Mouse (Mus musculus) intestine, embryonic 15.5 days (tissue): Measurements from ENCODE around the gene Sh3bp1. TPM values are rescaled to one million over a fixed set of nuclear protein-coding genes. Genes with fewer than 3 reads are reported as not detected.

ENCODE experiments used
- ATAC-seq: fragments of 200-750 bp; cut with Nextera tagmentation; 2 replicates; pipeline ENCODE4 v1.8.0; 2017; ENCODE audit warnings: moderate TSS enrichment, moderate library complexity
- H3K27ac ChIP-seq: fragments of 300-500 bp; sonication (generic); 2 replicates; pipeline ENCODE4 v1.5.1; 2015; ENCODE audit warnings: mild to moderate bottlenecking, inconsistent platforms
- H3K27me3 ChIP-seq: fragments of 300-500 bp; sonication (generic); replicated peaks from 2 replicates; pipeline ENCODE4 v1.6.1; 2015; ENCODE audit warnings: inconsistent platforms
- H3K36me3 ChIP-seq: fragments of 300-500 bp; sonication (generic); 2 replicates; pipeline ENCODE4 v1.6.1; 2015; ENCODE audit warnings: inconsistent platforms
- H3K4me1 ChIP-seq: fragments of 300-500 bp; sonication (generic); replicated peaks from 2 replicates; pipeline ENCODE4 v1.6.1; 2015; ENCODE audit warnings: inconsistent platforms
- H3K4me2 ChIP-seq: fragments of 300-500 bp; sonication (generic); replicated peaks from 2 replicates; pipeline ENCODE4 v1.6.1; 2015; ENCODE audit warnings: mild to moderate bottlenecking, inconsistent platforms
- H3K4me3 ChIP-seq: fragments of 300-500 bp; sonication (generic); replicated peaks from 2 replicates; pipeline ENCODE4 v1.5.1; 2015; ENCODE audit warnings: inconsistent platforms
- H3K9ac ChIP-seq: fragments of 300-500 bp; sonication (generic); 2 replicates; pipeline ENCODE4 v1.6.1; 2015; ENCODE audit warnings: inconsistent platforms
- H3K9me3 ChIP-seq: fragments of 300-500 bp; sonication (generic); 2 replicates; pipeline ENCODE4 v1.6.1; 2016; ENCODE audit warnings: inconsistent platforms
- WGBS: fragments of 180-500 bp; shearing (Covaris S2); methylation state at CpG from one replicate; pipeline ENCODE4 v1.1.7; 2015; 5-methylcytosine and 5-hydroxymethylcytosine counted together
- polyA plus RNA-seq: library from polyadenylated mRNA; unstranded; fragments of >200 nt; fragmentation: Nextera tagmentation; extraction: Ambion mirVana; gene quantifications from 2 replicates; pipeline ENCODE4 v1.2.1, GENCODE M21; 2015

Sh3bp1 gene
- polyA plus RNA-seq, 1 experiment from 2014 or later, result 26.8 TPM

DNA sequence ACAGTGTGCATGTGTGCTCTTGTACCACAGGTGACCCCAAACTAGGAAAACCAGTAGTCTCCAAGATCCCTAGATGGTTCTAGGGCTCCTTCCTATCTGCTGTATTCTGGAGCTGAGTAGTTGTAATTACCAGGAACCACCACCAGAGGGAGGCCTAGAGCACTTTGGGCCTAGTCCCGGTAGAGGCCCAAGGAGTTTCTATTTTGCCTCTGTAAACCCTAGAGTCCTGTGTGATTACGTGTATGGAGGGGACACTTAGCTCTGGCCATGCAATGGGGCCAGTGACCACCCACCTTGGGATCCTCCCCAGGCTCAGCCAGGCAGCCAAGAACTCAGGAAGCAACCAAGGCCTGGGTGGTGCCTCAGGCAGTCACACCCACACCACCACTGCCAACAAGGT lies 3.7 kb downstream of the Sh3bp1 start:
- peaks cover 17% of the 10 kb centered on the region for H3K36me3 ChIP-seq
- peak overlapping the region; percentile 38; the same call in 1 of the 2 replicates for H3K4me2 ChIP-seq

DNA sequence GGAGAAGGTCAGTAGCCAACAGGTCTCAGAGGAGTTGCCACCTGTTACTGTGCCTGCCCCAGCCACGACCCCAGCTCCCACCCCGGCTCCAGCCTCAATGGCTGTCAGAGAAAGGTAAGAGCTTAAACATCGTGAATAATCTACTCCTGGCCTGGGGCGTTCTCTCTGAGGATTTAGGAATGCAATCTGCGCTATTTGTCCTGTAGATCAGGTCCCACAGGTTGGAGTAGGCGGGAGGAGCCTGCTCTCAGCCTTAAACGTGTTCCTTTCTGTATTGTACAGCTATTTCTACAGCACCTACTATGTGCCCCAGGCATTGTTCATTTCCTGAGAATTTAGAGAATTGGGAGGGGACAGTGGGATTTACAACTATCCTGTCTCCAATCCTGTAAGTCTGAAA lies 8.8 kb downstream of the Sh3bp1 start:
- peaks cover 20% of the 10 kb centered on the region for H3K36me3 ChIP-seq
- H3K9ac ChIP-seq, result no peak overlapping the region
- 78% methylated on average over 7 of the region's 7 CpGs for WGBS
- no peak overlapping the region for H3K27ac ChIP-seq
- peaks cover 2% of the 10 kb centered on the region for H3K4me1 ChIP-seq
- H3K4me3 ChIP-seq, result no peak overlapping the region
- no peak for ATAC-seq
- H3K27me3 ChIP-seq, result no peaks in the 10 kb centered on the region
- no peak overlapping the region for H3K4me2 ChIP-seq
- no peaks in the 10 kb centered on the region for H3K9me3 ChIP-seq

More for the DNA sequence above, 3.7 kb downstream of the Sh3bp1 start:
- Histone ChIP-seq H3K9me3 (no peaks in the 10 kb centered on the region), H3K27ac (no peak overlapping the region), H3K4me1 (peaks cover 30% of the 10 kb centered on the region), H3K4me3 (no peak overlapping the region), H3K27me3 (no peaks in the 10 kb centered on the region), H3K9ac (peak overlapping the region; percentile 46)
- 3% methylated on average over 2 of the region's 2 CpGs for WGBS
- ATAC-seq, result peak; percentile 29

DNA sequence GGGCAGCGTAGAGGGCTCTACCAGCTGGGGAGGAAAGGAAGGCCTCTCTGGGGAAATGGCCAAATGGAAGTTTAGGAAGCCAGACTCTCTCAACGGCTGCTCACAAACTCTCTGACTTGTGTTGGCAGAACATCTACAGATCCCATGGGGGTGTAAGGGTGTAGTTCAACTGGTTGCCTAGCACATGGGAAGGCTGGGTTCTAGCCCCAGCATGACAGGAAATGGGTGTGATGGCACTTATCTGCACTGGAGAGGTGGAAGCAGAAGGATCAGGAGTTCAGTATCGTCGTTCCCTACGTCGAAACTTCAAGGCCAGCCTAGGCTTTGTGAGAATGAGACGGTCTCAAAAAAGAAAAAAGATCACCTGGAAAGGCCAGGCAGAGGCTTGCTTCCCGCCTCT lies 9.4 kb downstream of the Sh3bp1 start:
- 86% methylated on average over 8 of the region's 8 CpGs for WGBS
- H3K27ac ChIP-seq, result no peak overlapping the region

DNA sequence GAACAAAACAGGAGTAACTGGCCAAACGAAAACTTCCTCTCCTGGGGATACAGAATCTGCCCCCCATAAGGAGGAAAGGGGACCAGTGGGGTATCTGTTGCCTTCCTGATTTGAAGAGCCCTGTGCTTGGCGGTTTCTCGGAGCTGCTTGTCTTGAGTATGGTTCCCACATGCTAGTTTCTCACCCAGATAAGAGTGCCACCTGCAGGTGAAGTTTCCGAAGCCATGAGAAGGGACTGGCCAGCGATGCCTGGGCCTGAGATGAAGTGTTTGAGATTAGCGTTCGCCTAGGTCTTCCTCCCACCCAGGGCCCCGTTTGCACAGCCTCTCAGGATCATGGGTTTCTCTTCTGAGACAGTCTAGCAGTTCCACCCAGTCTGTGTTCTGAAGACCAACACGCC lies 12.5 kb downstream of the Sh3bp1 start:
- 38% methylated on average over 9 of the region's 9 CpGs for WGBS
- no peak overlapping the region for H3K9ac ChIP-seq
- H3K27ac ChIP-seq, result no peak overlapping the region
- H3K4me2 ChIP-seq, result no peak overlapping the region
- peaks cover 26% of the 10 kb centered on the region for H3K4me1 ChIP-seq
- peaks cover 7% of the 10 kb centered on the region for H3K36me3 ChIP-seq
- H3K9me3 ChIP-seq, result no peaks in the 10 kb centered on the region
- no peak for ATAC-seq
- H3K4me3 ChIP-seq, result no peak overlapping the region
- no peaks in the 10 kb centered on the region for H3K27me3 ChIP-seq

More for the DNA sequence above, 9.4 kb downstream of the Sh3bp1 start:
- no peaks in the 10 kb centered on the region for H3K9me3 ChIP-seq
- no peak overlapping the region for H3K4me2 ChIP-seq
- H3K36me3 ChIP-seq, result peaks cover 16% of the 10 kb centered on the region
- ATAC-seq, result no peak
- no peaks in the 10 kb centered on the region for H3K27me3 ChIP-seq
- no peak overlapping the region for H3K4me3 ChIP-seq
- H3K4me1 ChIP-seq, result no peaks in the 10 kb centered on the region; the same call in 1 of the 2 replicates
- no peak overlapping the region for H3K9ac ChIP-seq

DNA sequence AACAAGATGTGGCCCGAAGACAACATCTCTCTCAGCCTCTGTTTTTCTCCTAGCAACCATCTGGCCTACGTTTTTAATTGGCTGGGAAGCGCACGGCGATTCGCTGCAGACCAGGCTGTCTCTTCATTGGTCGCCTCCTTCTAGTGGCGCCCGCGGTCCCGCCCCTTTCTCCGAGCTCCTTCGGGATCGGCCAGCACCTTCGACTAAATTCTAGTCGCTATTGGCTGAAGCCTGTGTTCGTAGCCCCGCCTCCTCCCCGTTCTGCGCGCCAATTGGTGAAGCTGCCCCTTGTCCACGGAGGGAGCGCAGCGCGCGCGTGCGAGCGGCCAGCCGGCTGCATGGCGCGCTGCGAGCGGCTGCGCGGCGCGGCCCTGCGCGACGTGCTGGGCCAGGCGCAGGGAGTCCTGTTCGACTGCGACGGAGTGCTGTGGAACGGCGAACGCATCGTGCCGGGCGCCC lies 14.1 kb downstream of the Sh3bp1 start, which contains the start of gene Pdxp:
Pdxp (plus strand) TSS at position 288 of the 459 bp plus-strand sequence.
- Histone ChIP-seq H3K9me3 (no peaks in the 10 kb centered on the region), H3K4me3 (peak within 1 kb of the TSS; percentile 73), H3K27ac (peak within 1 kb of the TSS; percentile 85), H3K4me1 (peaks cover 26% of the 10 kb centered on the region), H3K4me2 (peak within 1 kb of the TSS; percentile 100), H3K9ac (peak within 1 kb of the TSS; percentile 69), H3K36me3 (peaks cover 12% of the 10 kb centered on the region), H3K27me3 (no peaks in the 10 kb centered on the region)
- WGBS, result under 1% methylated on average over 51 of the region's 51 CpGs
- ATAC-seq, result peak; percentile 94

DNA sequence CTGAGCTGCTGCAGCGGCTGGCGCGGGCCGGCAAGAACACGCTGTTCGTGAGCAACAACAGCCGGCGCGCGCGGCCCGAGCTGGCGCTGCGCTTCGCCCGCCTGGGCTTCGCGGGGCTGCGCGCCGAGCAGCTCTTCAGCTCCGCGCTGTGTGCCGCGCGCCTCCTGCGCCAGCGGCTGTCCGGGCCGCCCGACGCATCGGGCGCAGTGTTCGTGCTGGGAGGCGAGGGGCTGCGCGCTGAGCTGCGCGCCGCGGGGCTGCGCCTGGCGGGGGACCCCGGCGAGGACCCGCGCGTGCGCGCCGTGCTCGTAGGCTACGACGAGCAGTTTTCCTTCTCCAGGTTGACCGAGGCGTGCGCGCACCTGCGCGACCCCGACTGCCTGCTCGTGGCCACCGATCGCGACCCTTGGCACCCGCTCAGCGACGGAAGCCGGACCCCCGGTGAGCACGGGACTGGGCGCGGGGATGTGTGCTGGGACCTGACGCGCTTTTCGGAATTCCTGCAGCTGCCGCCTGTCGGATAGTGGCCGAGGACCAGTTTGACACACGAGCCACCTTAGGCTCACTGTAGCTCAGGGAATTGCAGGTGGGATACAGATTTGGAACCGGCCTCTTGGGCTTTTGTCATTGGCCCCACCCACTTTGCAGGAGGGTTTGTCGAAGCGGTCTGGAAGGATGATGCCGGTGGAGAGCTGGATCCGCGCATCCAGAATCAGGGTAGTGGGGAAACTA lies 14.7 kb downstream of the Sh3bp1 start:
- WGBS, result under 1% methylated on average over 87 of the region's 87 CpGs
- Histone ChIP-seq H3K36me3 (peaks cover 11% of the 10 kb centered on the region), H3K9ac (peak overlapping the region; percentile 69), H3K9me3 (no peaks in the 10 kb centered on the region), H3K4me2 (peak overlapping the region; percentile 100), H3K27me3 (no peaks in the 10 kb centered on the region), H3K27ac (peak overlapping the region; percentile 85), H3K4me3 (peak overlapping the region; percentile 73), H3K4me1 (peaks cover 26% of the 10 kb centered on the region)
- peak; percentile 69 for ATAC-seq

DNA sequence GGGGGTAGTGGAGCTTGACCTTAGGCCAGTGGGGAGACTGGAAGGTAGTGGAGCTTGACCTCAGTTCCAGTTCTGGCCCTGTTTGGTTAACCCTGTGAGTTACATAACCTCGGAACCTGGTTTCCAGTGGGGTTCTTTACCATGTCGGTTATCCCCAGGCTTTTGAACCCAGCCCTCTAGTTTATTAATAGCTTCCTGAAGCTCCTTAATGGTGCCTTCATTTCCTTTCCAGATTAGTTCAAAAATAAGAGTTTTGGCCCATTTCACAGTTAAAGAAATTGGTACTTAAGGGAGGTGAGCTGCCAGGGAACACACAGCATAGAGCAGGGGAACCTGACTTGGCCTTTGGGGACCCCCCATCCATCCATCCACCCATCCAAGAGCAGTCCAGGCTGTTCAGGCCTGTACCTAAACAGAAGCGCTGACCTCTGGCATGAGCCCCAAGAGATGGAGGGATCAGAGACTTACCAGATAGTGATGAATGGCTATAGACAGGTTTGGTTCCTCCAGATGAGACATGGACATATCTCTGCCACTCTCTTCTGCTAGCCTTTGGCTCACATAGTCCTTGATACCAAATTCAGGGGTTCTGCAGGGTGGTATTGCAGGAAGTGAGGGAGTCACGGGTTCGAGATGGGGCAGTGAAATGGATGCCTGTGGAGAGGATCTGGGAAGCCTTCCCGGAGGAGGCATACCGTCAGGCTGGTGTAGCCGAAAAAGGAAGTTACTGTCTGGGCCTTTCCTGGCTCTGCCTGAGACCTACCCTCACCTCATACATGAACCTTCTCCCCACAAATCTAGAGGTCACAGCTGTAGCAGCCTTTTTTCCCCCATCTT lies 15.5 kb downstream of the Sh3bp1 start:
- Histone ChIP-seq H3K27me3 (no peaks in the 10 kb centered on the region), H3K4me1 (peaks cover 26% of the 10 kb centered on the region), H3K36me3 (peaks cover 13% of the 10 kb centered on the region), H3K9me3 (no peaks in the 10 kb centered on the region), H3K4me3 (peak overlapping the region; percentile 73), H3K9ac (peak overlapping the region; percentile 69), H3K27ac (no peak overlapping the region), H3K4me2 (peak overlapping the region; percentile 100)
- no peak for ATAC-seq
- WGBS, result 50% methylated on average over 8 of the region's 8 CpGs

DNA sequence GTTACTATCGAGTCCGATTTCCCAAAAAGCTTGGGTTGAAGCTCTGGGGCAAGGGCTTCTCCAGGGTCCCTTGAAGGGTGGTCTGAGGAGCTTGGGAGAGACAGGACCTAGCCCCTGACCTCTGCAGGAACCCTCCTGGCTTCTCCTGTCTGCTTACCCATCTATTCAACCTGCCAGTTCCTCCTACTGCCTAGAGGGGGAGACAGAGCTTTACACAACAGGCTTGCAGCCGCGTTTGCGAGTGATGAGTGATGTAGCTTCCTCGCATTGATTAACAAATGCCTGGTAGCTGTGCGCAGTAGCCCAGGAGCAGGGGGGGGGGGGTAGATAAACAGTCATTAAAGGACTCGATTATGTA lies 16.1 kb downstream of the Sh3bp1 start:
- ATAC-seq, result peak; percentile 31; the same call in 1 of the 2 replicates
- Histone ChIP-seq H3K27ac (no peak overlapping the region), H3K4me1 (peaks cover 26% of the 10 kb centered on the region), H3K4me2 (peak overlapping the region; percentile 100), H3K9me3 (no peaks in the 10 kb centered on the region), H3K27me3 (no peaks in the 10 kb centered on the region), H3K9ac (peak overlapping the region; percentile 11; the same call in 1 of the 2 replicates), H3K4me3 (0 out of 2 replicates have a peak overlapping the region, but pooled peaks have one; percentile 73), H3K36me3 (peaks cover 13% of the 10 kb centered on the region)
- WGBS, result 5% methylated on average over 8 of the region's 8 CpGs

DNA sequence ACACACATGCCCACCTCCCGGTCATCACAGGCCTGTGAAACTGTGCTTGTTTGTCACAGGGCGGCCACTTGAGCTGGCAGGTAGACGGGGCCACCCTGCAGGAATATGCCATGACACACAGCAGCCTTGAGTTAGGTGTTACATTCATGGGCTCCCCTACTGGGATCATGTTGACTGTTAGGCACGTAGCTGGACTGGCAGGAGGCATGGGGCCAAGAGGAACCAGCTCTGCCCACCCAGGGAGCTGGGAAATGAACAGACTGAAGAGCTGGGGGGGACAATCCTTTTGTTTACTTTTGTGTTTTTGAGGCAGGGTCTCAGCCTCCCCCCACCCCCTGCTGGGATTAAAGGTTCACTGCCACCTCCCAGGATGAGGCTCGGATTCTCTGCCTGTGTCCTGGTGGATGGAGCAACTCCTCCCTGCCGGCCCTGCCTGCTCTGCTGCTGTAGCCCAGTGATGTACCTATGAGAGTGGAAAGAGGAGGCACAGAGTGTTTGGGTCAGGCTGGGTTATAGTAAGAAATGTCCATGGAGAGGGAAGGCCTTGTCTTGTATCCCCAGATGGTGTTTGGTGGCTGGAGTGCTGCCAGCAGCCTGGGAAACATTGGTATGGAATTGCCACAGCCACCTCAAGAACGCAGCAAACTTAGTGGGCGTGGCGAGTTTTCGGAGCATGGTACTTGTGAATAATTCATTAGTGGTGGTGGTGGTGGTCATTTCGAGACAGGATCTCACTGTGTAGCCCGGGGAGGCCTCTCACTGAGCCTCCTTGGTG lies 16.7 kb downstream of the Sh3bp1 start:
- H3K27ac ChIP-seq, result no peak overlapping the region
- H3K4me3 ChIP-seq, result 0 out of 2 replicates have a peak overlapping the region, but pooled peaks have one; percentile 73
- H3K9me3 ChIP-seq, result no peaks in the 10 kb centered on the region
- ATAC-seq, result no peak
- peaks cover 26% of the 10 kb centered on the region for H3K4me1 ChIP-seq
- H3K36me3 ChIP-seq, result peaks cover 13% of the 10 kb centered on the region; the same call in 1 of the 2 replicates
- peak overlapping the region; percentile 100 for H3K4me2 ChIP-seq
- H3K9ac ChIP-seq, result peak overlapping the region; percentile 11; the same call in 1 of the 2 replicates
- no peaks in the 10 kb centered on the region for H3K27me3 ChIP-seq
- 68% methylated on average over 12 of the region's 12 CpGs for WGBS

DNA sequence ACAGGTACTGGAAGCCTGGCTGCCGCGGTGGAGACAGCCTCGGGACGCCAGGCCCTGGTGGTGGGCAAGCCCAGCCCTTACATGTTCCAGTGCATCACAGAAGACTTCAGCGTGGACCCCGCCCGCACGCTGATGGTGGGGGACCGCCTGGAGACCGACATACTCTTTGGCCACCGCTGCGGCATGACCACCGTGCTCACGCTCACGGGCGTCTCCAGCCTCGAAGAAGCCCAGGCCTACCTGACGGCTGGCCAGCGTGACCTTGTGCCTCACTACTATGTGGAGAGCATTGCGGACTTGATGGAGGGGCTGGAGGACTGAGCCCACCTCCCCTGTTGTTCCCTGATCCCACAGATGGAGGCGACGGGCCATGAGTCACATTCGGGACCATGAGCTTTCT lies 18.6 kb downstream of the Sh3bp1 start:
- H3K27ac ChIP-seq, result no peak overlapping the region
- H3K4me3 ChIP-seq, result no peak overlapping the region
- H3K4me2 ChIP-seq, result no peak overlapping the region
- H3K9ac ChIP-seq, result no peak overlapping the region
- WGBS, result 91% methylated on average over 23 of the region's 23 CpGs
- H3K9me3 ChIP-seq, result no peaks in the 10 kb centered on the region
- no peak for ATAC-seq
- H3K27me3 ChIP-seq, result no peaks in the 10 kb centered on the region
- peaks cover 26% of the 10 kb centered on the region for H3K4me1 ChIP-seq
- 0 out of 2 replicates have a peak, but pooled peaks cover 10% of the 10 kb centered on the region for H3K36me3 ChIP-seq

DNA sequence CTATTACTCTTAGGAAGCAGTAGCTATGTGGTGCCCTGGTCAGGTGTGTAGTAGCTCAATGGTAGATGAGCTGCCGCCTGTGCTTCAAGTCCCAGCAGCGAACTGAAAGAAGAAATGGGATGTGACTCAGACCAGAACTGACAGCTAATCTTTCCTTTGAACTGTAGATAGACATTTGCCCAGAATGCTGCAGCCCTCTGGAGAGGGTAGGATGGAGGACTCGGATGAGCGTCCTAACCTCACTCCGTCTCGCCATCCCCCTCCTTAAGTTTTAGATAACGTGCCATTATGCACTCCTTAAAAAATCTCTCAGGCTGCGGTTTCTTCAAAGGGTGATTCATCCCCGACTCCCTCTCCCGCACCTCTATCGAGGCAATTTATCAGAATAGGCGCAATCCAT lies 20.3 kb downstream of the Sh3bp1 start:
- Histone ChIP-seq H3K4me3 (no peak overlapping the region), H3K9ac (no peak overlapping the region), H3K36me3 (0 out of 2 replicates have a peak, but pooled peaks cover 10% of the 10 kb centered on the region), H3K4me2 (no peak overlapping the region), H3K4me1 (peaks cover 18% of the 10 kb centered on the region), H3K27ac (no peak overlapping the region), H3K9me3 (no peaks in the 10 kb centered on the region), H3K27me3 (no peaks in the 10 kb centered on the region)
- ATAC-seq, result no peak
- 67% methylated on average over 12 of the region's 12 CpGs for WGBS
